Mouse (Mus musculus): ENCODE measurements around the gene Nbeal2.

The Nbeal2 gene

GRCm38 (mm10) chr9:110582161-110582560 is 71.8 kb downstream of the Nbeal2 start:
- no peak for DNase-seq (ENCODE audit: low spot score)

Data from spleen, adult 12 weeks (tissue).